Comparison of ENCODE assay signal across 24 mouse cellular contexts in the genomic region with DNA sequence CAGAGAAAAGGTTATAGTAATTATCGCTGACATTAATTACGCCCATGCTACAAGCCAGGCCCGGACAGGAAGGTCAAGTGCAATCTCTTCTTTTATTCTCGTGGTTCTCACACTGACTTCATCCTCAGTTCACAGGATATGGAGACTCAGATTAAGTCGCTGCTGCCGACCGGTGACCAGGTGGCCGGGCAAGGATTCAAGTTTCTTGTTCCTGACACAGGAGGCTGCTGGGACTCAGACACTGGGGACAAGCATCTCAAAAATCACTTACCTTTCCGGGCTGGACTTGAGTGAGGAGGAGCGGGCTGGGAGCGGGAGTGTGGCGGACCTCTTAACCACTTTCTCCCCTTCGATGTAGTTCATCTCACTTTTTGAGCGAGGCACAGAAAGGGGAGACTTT.
DNase-seq lines count a peak whose midpoint lies in the region; ATAC-seq and TF ChIP-seq lines count a peak whose summit lies in the region.
"Had no signal": no experiment of that assay in that cellular context is flagged by ENCODE, and none has a peak within 500 bp of the region (broad histone marks: within the 10 kb centered on the region; RNA-seq: fewer than 3 reads in every experiment).

No protein-coding gene starts in this region.

- no peak overlapping the region for H3K27ac ChIP-seq in heart, adult 2 months
- H3K27ac ChIP-seq: embryonic facial prominence, embryonic 12.5 days; forebrain, embryonic 12.5 days; hindbrain, embryonic 12.5 days had no signal

- TF ChIP-seq POLR2A in heart, adult 2 months (IDR thresholded peaks at IDR 0.05; ENCODE audit: insufficient read depth, low read depth, low read length): 0 out of 2 replicates have a peak, but pooled peaks have one; percentile 13

- no peak for DNase-seq in heart, adult 2 months
- no peak for DNase-seq in heart, adult 9 months (ENCODE audit: low spot score in 2 of 2)
- peak; percentile 74 to 83 for DNase-seq in cerebellum, adult 18-20 months
- peak; percentile 79 for DNase-seq in cerebellum, adult 9-11 months
- DNase-seq in cerebellum, postnatal 36 days: peak; percentile 76 to 80
- DNase-seq in kidney, postnatal 4 days: no peak
- DNase-seq in c-Kit-positive CD71-positive TER-119-positive erythroid progenitor cells, embryonic 14.5 days (ENCODE audit: low spot score): no peak
- DNase-seq: adrenal gland, postnatal 14 days; gastrocnemius, postnatal 10 days; heart, postnatal 10 days; heart, postnatal 4 days; kidney, adult 9 months had no signal

- 44% methylated on average over 14 of the region's 14 CpGs for WGBS in heart, adult 2 months

- no peak for ATAC-seq in erythroid progenitor cell, adult 5-6 weeks (replicated peaks; ENCODE audit: low FRiP score, poor library complexity, severe bottlenecking)
- ATAC-seq: activated CD4-positive, CD25-positive, alpha-beta regulatory T cell, adult 4 months; forebrain, embryonic 16.5 days; hindbrain, embryonic 16.5 days; inflammation-experienced regulatory T-cells, adult 6 months; intestine, postnatal 0 days; Patski had no signal

- H3K4me1 ChIP-seq in heart, adult 2 months (ENCODE audit: control insufficient read depth, insufficient read depth, low read length): peaks cover 18% of the 10 kb centered on the region
- H3K4me1 ChIP-seq: embryonic facial prominence, embryonic 12.5 days had no signal

- no peak for TF ChIP-seq EP300 in heart, adult 2 months (IDR thresholded peaks at IDR 0.05; ENCODE audit: insufficient read depth, low read depth, low read length)

- no peak for TF ChIP-seq CTCF in heart, adult 2 months (IDR thresholded peaks at IDR 0.05)

- no peak overlapping the region for H3K9ac ChIP-seq in heart, adult 2 months (ENCODE audit: low read depth, low read length)
- H3K9ac ChIP-seq: embryonic facial prominence, embryonic 12.5 days; forebrain, embryonic 12.5 days; hindbrain, embryonic 12.5 days had no signal

- no peaks in the 10 kb centered on the region for H3K27me3 ChIP-seq in heart, adult 2 months (ENCODE audit: control insufficient read depth, insufficient read depth, low read length)
- H3K27me3 ChIP-seq: CH12.LX; embryonic facial prominence, embryonic 12.5 days; forebrain, embryonic 12.5 days; hindbrain, embryonic 12.5 days; Patski had no signal

- H3K4me3 ChIP-seq in heart, adult 2 months: no peak overlapping the region
- H3K4me3 ChIP-seq: embryonic facial prominence, embryonic 12.5 days; forebrain, embryonic 12.5 days; heart, embryonic 10.5 days; hindbrain, embryonic 12.5 days had no signal

- no peaks in the 10 kb centered on the region; the same call in 1 of the 2 replicates for H3K79me2 ChIP-seq in heart, adult 2 months (replicated peaks; ENCODE audit: control insufficient read depth, insufficient read depth, low read length)

- H3K36me3 ChIP-seq in heart, adult 2 months (ENCODE audit: control insufficient read depth, insufficient read depth, low read length): peaks cover 60% of the 10 kb centered on the region
- H3K36me3 ChIP-seq: embryonic facial prominence, embryonic 12.5 days; forebrain, embryonic 12.5 days had no signal

- intact Hi-C loops in heart, adult 2 months (cut with DNase I): no loop called here

Comparison
In these comparisons a context has a peak if more than half of its experiments do, and no peak if none do; other contexts are left out.
1. DNase-seq: peak in cerebellum, adult 18-20 months (2 of 2), cerebellum, adult 9-11 months (single experiment) and cerebellum, postnatal 36 days (2 of 2); none in heart, adult 2 months (0 of 2), heart, adult 9 months (0 of 2), kidney, postnatal 4 days (0 of 2) and c-Kit-positive CD71-positive TER-119-positive erythroid progenitor cells, embryonic 14.5 days (single experiment).